Mouse (Mus musculus) left cerebral cortex, postnatal 25 days (tissue): ENCODE measurements around the gene Rps18. TPM values are rescaled to one million over a fixed set of nuclear protein-coding genes. Genes with fewer than 3 reads are reported as not detected.
"Not testable (repeated sequence)": the region's sequence is repeated elsewhere in the genome, so short reads cannot be mapped to it uniquely, and the experiment has no call there.

ENCODE experiments used
- DNase-seq, 2 experiments: peaks; one replicate each; pipeline ENCODE4 v3.0.0; 2022; ENCODE audit warnings: low spot score in 2 of 2, mixed read lengths in 1 of 2
- intact Hi-C: fragments of 180-260 bp; cut with DNase I; formaldehyde crosslinking; loops from one replicate; pipeline ENCODE4 v1.15.1; 2025
- total RNA-seq, 2 experiments: library from RNA; stranded (reverse); gene quantifications; 2 replicates each; pipeline ENCODE4 v1.2.3; 2021

Rps18 gene
- total RNA-seq, 2 experiments from 2014 or later: 296 to 299 TPM

GRCm38 (mm10) chr17:33911813-33912414 is 43.9 kb downstream of the Rps18 start:
- DNase-seq: no peak
- intact Hi-C loops: no loop called here

GRCm38 (mm10) chr17:33911052-33911812 is 44.6 kb downstream of the Rps18 start:
- intact Hi-C loops: no loop called here
- no peak for DNase-seq

DNA sequence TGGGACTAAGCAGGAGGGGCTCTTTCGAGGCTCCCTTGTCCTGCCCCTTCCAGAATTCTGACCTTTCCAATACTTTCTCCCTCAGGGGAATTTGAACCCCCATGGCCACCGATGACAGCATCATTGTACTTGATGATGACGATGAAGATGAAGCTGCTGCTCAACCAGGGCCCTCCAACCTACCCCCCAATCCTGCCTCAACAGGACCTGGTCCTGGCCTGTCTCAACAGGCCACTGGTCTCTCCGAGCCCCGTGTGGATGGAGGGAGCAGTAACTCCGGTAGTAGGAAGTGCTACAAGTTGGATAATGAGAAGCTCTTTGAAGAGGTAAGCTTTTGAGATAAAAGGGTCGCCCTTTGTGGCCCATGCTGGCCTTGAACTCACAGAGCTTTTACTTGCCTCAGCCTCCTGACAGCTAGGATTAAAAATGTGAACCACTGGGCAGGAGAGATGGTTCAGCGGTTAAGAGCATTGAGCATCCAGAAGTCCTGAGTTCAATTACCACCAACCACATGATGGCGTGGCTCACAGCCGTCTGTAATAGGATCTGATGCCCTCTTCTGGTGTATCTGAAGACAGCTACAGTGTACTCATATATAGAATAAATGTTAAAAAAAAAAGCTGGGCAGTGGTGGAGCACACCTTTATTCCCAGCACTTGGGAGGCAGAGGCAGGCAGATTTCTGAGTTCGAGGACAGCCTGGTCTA is 45.3 kb downstream of the Rps18 start:
- no peak for DNase-seq
- intact Hi-C loops: no loop called here

DNA sequence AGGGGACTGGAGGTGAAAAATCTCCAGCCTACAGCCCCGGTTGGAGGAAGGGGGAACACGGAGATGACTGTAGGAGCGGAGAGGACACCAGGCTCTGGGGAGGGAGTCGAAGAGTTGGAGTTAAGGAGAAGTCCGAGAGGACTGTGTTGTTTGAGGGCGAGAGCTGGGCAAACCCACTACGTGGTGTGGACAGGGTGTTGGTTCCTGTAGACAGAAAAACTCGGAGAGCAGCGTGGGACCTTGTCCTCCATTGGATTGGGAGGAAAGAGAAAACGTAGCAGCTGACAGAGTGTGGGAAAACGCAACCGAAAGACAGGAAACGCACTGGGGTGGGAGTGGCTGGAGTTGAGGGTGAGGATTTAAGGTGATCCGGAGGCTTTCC is 45.9 kb downstream of the Rps18 start:
- intact Hi-C loops: no loop called here
- DNase-seq: peak in 1 of 2 experiments; percentile 42

DNA sequence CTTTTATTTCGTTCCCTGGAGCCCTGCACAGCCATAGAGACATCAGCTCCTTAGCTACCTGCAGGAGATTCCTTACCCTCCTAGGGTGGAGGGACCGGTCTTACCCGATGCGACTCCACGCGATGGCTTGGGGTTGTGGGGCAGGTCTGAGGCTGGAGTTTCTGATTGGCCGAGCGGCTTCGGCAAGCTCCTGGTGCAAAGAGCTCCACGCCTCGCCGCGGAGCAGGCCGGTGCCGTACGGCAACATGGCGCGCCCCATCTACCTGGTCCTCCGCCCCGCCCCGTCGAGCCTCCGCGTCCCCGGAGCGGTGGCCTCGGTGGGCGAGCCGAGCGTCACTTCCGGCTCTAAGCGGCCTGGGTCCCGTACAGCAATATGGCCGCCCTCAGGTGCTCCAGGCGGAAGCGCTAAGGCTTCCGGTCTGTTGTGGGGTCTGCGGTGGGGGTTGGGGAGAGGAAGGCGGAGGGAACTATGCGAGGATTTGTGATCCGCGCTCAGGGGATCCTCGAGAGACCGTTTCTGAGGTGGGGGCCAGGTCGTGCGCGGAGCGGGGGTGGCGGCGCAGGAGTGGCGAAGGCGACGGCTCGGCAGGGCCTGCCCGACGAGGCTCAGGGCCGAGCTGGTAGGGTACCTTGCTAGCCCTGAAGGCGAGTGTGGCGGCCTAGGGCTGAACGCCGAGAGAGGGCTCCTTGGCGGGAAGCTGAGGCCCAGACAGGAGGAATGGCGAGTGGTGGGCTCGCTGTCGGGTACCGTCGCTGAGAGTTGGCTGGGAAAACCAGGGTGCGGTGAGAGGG is 46.5 kb downstream of the Rps18 start, which contains the start of gene Daxx:
Gene Daxx (plus strand): TSS at position 338 of the 792 bp plus-strand sequence.
- peak; percentile 99 for DNase-seq
- intact Hi-C loops: no loop called here

- intact Hi-C loops: no loop called here
- DNase-seq: peak in 1 of 2 experiments; percentile 52
These were observed 47.3 kb downstream of the Rps18 start for GRCm38 (mm10) chr17:33908331-33909076.

DNA sequence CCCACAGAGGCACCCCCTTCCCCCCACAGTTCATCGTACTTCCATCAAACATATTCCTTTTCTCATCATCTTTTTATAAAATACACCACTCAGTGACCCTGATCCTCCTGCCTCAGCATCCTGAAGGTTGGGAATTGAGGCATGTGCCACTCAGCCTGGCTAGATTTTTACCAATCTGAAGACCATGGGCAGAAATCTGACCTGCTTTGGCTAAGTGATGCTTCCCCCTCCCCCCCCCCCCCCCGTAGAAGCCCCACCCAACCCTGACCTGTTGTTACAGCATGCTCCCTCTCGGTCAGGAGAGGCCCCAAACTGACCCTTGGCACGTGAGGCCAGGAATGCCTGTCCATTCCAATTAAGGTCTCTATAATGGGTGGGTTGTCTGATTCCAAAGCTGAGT is 51.0 kb downstream of the Rps18 start, which contains the start of gene Platr17:
Gene Platr17 (plus strand): TSS at position 301 of the 400 bp plus-strand sequence.
- intact Hi-C loops, DNase-seq: not testable (repeated sequence)

DNA sequence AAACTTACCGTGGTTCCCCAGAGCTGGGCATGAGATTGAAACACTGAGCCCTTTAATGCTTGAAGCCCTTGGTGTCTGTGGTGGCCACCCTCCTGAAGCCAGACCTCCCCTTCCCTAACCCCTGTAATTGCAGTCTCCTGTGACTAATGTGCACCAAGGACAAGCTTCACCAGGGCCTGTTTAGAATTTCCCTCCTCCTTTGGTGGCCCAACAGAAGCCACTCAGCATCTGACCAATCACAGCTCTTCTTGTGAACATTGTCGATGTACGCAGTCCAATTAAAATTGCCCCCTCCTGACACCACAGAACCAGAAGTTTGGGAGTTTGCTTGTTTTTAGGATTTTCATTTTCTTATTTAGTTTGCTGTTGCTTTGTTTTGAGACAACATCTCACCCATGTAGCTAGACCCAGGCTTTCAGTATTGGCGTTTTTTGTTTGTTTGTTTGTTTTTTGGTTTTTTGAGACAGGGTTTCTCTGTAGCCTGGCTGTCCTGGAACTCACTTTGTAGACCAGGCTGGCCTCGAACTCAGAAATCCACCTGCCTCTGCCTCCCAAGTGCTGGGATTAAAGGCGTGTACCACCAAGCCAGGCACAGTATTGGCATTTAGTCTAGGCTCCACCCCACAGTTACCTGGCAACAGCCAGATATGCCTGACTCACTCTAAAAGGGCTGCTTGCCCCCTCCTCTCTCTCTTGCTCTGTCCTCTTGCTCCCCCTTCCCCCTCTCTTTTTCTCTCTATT is 51.7 kb downstream of the Rps18 start:
- DNase-seq, intact Hi-C loops: not testable (repeated sequence)

GRCm38 (mm10) chr17:33902491-33902890 is 53.3 kb downstream of the Rps18 start:
- DNase-seq: no peak
- intact Hi-C loops: no loop called here

DNA sequence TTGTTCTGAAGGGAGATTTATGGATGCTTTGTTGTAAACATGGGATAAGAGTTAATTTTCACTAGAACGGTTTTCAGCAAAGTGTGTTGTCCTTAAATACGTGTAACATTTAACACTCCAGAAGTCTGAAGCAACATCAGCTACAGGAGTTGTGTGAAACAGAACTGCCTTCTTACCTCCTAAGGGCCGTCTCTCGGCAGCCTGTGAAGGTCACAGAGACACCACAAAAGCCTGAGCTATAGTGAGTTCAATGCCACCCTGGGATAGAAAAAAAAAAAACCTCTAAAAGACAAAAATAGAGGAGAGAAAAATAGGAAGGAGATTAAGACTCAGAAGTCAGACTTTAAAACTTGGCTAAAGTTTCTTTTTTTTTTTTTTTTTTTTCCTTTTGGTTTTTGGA is 53.7 kb downstream of the Rps18 start:
- intact Hi-C loops: no loop called here
- DNase-seq: no peak

Other genes with a start within 250 kb of the Rps18 start
- 10 to 100 TPM; 86.1 to 87.2 TPM for gene March2, start 237.3 kb downstream of the Rps18 start, total RNA-seq
- 100 to 1,000 TPM; 328 to 343 TPM for gene Rab11b, start 195.5 kb downstream of the Rps18 start, total RNA-seq
- 1 to 10 TPM; 3.9 to 4.1 TPM for gene Angptl4, start 174.2 kb downstream of the Rps18 start, total RNA-seq
- gene Kank3, start 145.5 kb downstream of the Rps18 start, total RNA-seq: 10 to 100 TPM; 37.0 to 39.7 TPM
- 100 to 1,000 TPM; 675 to 677 TPM for gene Rps28, start 131.4 kb downstream of the Rps18 start, total RNA-seq
- gene Ndufa7, start 131.4 kb downstream of the Rps18 start, total RNA-seq: 100 to 1,000 TPM; 196 to 205 TPM
- gene Cd320, start 112.9 kb downstream of the Rps18 start, total RNA-seq: 10 to 100 TPM; 28.1 to 28.3 TPM
- not detected for gene Gm7029, start 82.2 kb downstream of the Rps18 start, total RNA-seq
- gene Kifc1, start 65.3 kb downstream of the Rps18 start, total RNA-seq: 1 to 10 TPM; 3.0 to 3.4 TPM
- gene Platr17, start 50.9 kb downstream of the Rps18 start, total RNA-seq: under 1 TPM in 1 of 2 experiments, not detected in 1; 0.57 TPM
- 10 to 100 TPM; 26.0 to 26.2 TPM for gene Daxx, start 46.6 kb downstream of the Rps18 start, total RNA-seq
- gene Tapbp, start 40.1 kb downstream of the Rps18 start, total RNA-seq: 10 to 100 TPM; 32.7 to 37.7 TPM
- 10 to 100 TPM; 28.1 to 32.1 TPM for gene Zbtb22, start 40.1 kb downstream of the Rps18 start, total RNA-seq
- 10 to 100 TPM; 55.2 to 66.8 TPM for gene Rgl2, start 26.5 kb downstream of the Rps18 start, total RNA-seq
- 100 to 1,000 TPM in 1 of 2 experiments, 10 to 100 TPM in 1; 89.7 to 104 TPM for gene Pfdn6, start 15.7 kb downstream of the Rps18 start, total RNA-seq
- 10 to 100 TPM; 11.2 to 12.0 TPM for gene Wdr46, start 15.3 kb downstream of the Rps18 start, total RNA-seq
- 1 to 10 TPM; 5.8 to 6.4 TPM for gene B3galt4, start 4.5 kb downstream of the Rps18 start, total RNA-seq
- 10 to 100 TPM; 78.4 to 81.9 TPM for gene Vps52, start 189 bp downstream of the Rps18 start, total RNA-seq
- 10 to 100 TPM; 12.3 to 15.9 TPM for gene H2-K1, start 44.3 kb upstream of the Rps18 start, total RNA-seq
- 10 to 100 TPM; 28.4 to 32.2 TPM for gene Ring1, start 68.7 kb upstream of the Rps18 start, total RNA-seq
- 10 to 100 TPM; 33.3 to 35.1 TPM for gene H2-Ke6, start 72.1 kb upstream of the Rps18 start, total RNA-seq
- gene Slc39a7, start 75.7 kb upstream of the Rps18 start, total RNA-seq: 10 to 100 TPM; 96.2 to 98.6 TPM
- 10 to 100 TPM; 79.5 to 83.1 TPM for gene Rxrb, start 75.8 kb upstream of the Rps18 start, total RNA-seq
- 10 to 100 TPM; 14.1 to 14.6 TPM for gene Col11a2, start 83.4 kb upstream of the Rps18 start, total RNA-seq
- gene H2-Oa, start 136.3 kb upstream of the Rps18 start, total RNA-seq: under 1 TPM in 1 of 2 experiments, not detected in 1; 0.34 TPM
- gene H2-DMa, start 163.5 kb upstream of the Rps18 start, total RNA-seq: 10 to 100 TPM; 26.0 to 26.5 TPM
- gene Brd2, start 166.6 kb upstream of the Rps18 start, total RNA-seq: 100 to 1,000 TPM; 178 to 192 TPM
- gene H2-DMb2, start 187.3 kb upstream of the Rps18 start, total RNA-seq: under 1 TPM; 0.46 to 0.92 TPM
- gene H2-DMb1, start 197.1 kb upstream of the Rps18 start, total RNA-seq: 1 to 10 TPM in 1 of 2 experiments, under 1 TPM in 1; 0.94 to 1.5 TPM
- gene Tap1, start 231.6 kb upstream of the Rps18 start, total RNA-seq: 1 to 10 TPM; 1.5 to 1.8 TPM
- 1 to 10 TPM in 1 of 2 experiments, under 1 TPM in 1; 0.53 to 1.4 TPM for gene Psmb9, start 231.8 kb upstream of the Rps18 start, total RNA-seq
- gene Psmb8, start 241.7 kb upstream of the Rps18 start, total RNA-seq: 1 to 10 TPM; 2.0 to 4.1 TPM
- 1 to 10 TPM; 5.2 to 5.4 TPM for gene Tap2, start 247.5 kb upstream of the Rps18 start, total RNA-seq